Mouse (Mus musculus) kidney, adult 2 months (tissue): ENCODE results near the gene Gramd1b. TPM values are rescaled to one million over a fixed set of nuclear protein-coding genes. Genes with fewer than 3 reads are reported as not detected.

Source experiments
- DNase-seq: peaks from one replicate; pipeline ENCODE4 v3.0.0; 2021
- H3K27ac ChIP-seq: fragments of 200-500 bp; 2 replicates; pipeline ENCODE4 v1.5.1; 2012; ENCODE audit warnings: low read depth, low read length, control low read depth, inconsistent platforms; ENCODE audit not compliant: insufficient read depth
- H3K27me3 ChIP-seq: fragments of 200-500 bp; replicated peaks from 2 replicates; pipeline ENCODE4 v1.6.1; 2012; ENCODE audit warnings: mild to moderate bottlenecking, moderate library complexity, low read length, inconsistent platforms; ENCODE audit not compliant: control insufficient read depth, insufficient read depth
- H3K36me3 ChIP-seq: fragments of 200-500 bp; 2 replicates; pipeline ENCODE4 v1.6.1; 2012; ENCODE audit warnings: mild to moderate bottlenecking, moderate library complexity, low read length, inconsistent platforms; ENCODE audit not compliant: control insufficient read depth, insufficient read depth
- H3K4me1 ChIP-seq: fragments of 200-500 bp; 2 replicates; pipeline ENCODE4 v1.6.1; 2011; ENCODE audit warnings: low read length; ENCODE audit not compliant: control insufficient read depth, insufficient read depth
- H3K4me3 ChIP-seq: fragments of 200-500 bp; 2 replicates; pipeline ENCODE4 v1.5.1; 2011; ENCODE audit warnings: mild to moderate bottlenecking, low read depth, low read length, control low read depth; ENCODE audit not compliant: insufficient read depth
- CTCF ChIP-seq: fragments of 200-500 bp; conservative IDR thresholded peaks from 2 replicates; pipeline ENCODE4 v1.5.1; 2011; ENCODE audit warnings: low read depth, mild to moderate bottlenecking, control low read depth, low read length, moderate library complexity, mixed read lengths; ENCODE audit not compliant: insufficient read depth, insufficient read length
- POLR2A ChIP-seq: fragments of 200-500 bp; IDR thresholded peaks from one replicate; pipeline ENCODE4 v1.6.1; 2011; ENCODE audit warnings: low read depth, low read length, control low read depth
- WGBS: fragments of 180-500 bp; shearing (Covaris S2); methylation state at CpG from one replicate; pipeline ENCODE4 v1.1.7; 2018; 5-methylcytosine and 5-hydroxymethylcytosine counted together
- polyA plus RNA-seq: library from polyadenylated mRNA; depleted of rRNA; stranded (reverse); fragments of >200 nt; gene quantifications from 2 replicates; pipeline ENCODE4 v1.2.3, GENCODE M21; 2012

The Gramd1b gene
- polyA plus RNA-seq, 1 experiment = 210 TPM

GRCm38 (mm10) chr9:40423427-40423867, 107.7 kb downstream of the Gramd1b start:
- Histone ChIP-seq H3K27me3 (no peaks in the 10 kb centered on the region), H3K27ac (no peak overlapping the region), H3K4me1 (peaks cover 12% of the 10 kb centered on the region), H3K4me3 (no peak overlapping the region), H3K36me3 (no peaks in the 10 kb centered on the region)
- TF ChIP-seq CTCF = no peak
- no peak for TF ChIP-seq POLR2A
- WGBS = 45% methylated on average over 6 of the region's 6 CpGs
- DNase-seq = peak; percentile 68

DNA sequence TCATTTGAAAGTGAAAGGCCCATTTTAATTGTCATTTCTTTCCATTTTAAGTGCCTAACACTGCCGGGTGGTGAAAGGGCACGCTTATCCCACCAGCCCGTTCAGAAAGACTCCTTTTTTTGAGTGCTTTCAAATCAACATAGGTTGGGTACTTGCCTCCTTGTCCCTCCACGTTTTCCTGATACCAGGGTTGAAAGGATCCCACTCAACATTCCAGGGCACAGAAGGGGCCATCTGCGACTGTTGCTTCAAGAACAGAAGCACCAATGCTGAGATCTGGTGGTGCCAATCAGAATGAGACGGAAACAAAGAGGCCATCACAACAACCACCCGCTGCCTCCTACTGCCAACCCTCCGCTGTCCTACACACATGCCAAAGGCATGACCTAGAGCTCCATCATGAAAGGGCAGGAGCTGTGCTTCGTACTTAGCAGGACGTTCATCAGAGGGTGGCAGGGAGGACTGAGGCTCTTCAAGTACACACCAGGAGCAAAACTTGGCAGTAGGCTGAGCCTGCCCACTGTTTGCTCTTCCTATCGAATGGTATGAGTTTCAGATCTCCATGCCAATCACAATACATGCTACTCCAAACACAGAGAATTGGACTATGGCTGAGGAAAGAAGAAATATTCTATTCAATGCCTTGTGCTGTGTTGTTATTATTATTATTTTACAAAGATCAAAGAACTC, 108.7 kb downstream of the Gramd1b start:
- DNase-seq = no peak
- Histone ChIP-seq H3K36me3 (no peaks in the 10 kb centered on the region), H3K27ac (no peak overlapping the region), H3K4me1 (peaks cover 12% of the 10 kb centered on the region), H3K27me3 (no peaks in the 10 kb centered on the region), H3K4me3 (no peak overlapping the region)
- 83% methylated on average over 11 of the region's 11 CpGs for whole genome bisulfite sequencing
- TF ChIP-seq POLR2A = no peak
- no peak for TF ChIP-seq CTCF

GRCm38 (mm10) chr9:40420652-40421335, 110.4 kb downstream of the Gramd1b start:
- peaks cover 6% of the 10 kb centered on the region for H3K4me1 ChIP-seq
- H3K27me3 ChIP-seq = no peaks in the 10 kb centered on the region
- no peaks in the 10 kb centered on the region for H3K36me3 ChIP-seq
- H3K27ac ChIP-seq = no peak overlapping the region
- DNase-seq = no peak
- WGBS = 63% methylated on average over 15 of the region's 15 CpGs
- no peak overlapping the region for H3K4me3 ChIP-seq
- no peak for TF ChIP-seq POLR2A
- no peak for TF ChIP-seq CTCF

- H3K27me3 ChIP-seq = no peaks in the 10 kb centered on the region
- DNase-seq = no peak
- TF ChIP-seq CTCF (no peak), POLR2A (no peak)
- no peak overlapping the region for H3K27ac ChIP-seq
- peaks cover 6% of the 10 kb centered on the region for H3K4me1 ChIP-seq
- no peak overlapping the region for H3K4me3 ChIP-seq
- WGBS = 80% methylated on average over 5 of the region's 5 CpGs
- no peaks in the 10 kb centered on the region for H3K36me3 ChIP-seq
Measured at GRCm38 (mm10) chr9:40418803-40419202, 112.4 kb downstream of the Gramd1b start.

- peak; percentile 43 for DNase-seq
- TF ChIP-seq POLR2A = no peak
- peak; percentile 54 for TF ChIP-seq CTCF
- Histone ChIP-seq H3K27me3 (no peaks in the 10 kb centered on the region), H3K36me3 (no peaks in the 10 kb centered on the region), H3K4me3 (no peak overlapping the region), H3K4me1 (no peaks in the 10 kb centered on the region), H3K27ac (no peak overlapping the region)
- WGBS = 64% methylated on average over 7 of the region's 7 CpGs
Measured at GRCm38 (mm10) chr9:40416150-40416549, 115.0 kb downstream of the Gramd1b start.

- H3K36me3 ChIP-seq = no peaks in the 10 kb centered on the region
- peak overlapping the region; percentile 58 for H3K4me3 ChIP-seq
- peak; percentile 87 for DNase-seq
- no peaks in the 10 kb centered on the region for H3K4me1 ChIP-seq
- no peaks in the 10 kb centered on the region for H3K27me3 ChIP-seq
- WGBS = 33% methylated on average over 18 of the region's 18 CpGs
- H3K27ac ChIP-seq = peak overlapping the region; percentile 33; the same call in 1 of the 2 replicates
- TF ChIP-seq CTCF = peak; percentile 37
- no peak for TF ChIP-seq POLR2A
Measured at GRCm38 (mm10) chr9:40414904-40415766, 116.0 kb downstream of the Gramd1b start.

DNA sequence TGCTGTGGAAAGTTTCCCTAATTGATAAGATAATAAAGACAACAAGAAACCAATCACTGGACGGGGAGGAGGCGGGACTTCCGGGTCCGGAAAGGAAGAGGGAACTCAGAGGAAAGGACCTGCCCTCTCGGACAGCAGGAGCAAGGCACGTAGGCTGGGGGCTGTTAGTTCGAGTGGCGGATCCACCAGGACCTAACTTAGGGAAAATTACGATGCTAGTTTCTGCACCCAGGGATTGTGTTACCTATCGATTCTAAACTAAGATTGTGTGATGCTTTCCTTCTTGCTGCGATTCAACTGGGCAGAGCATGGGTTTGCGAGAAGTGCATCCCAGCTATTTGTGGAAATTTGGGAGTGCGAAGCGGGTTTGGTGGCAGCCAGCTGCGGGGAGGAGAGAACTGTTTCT, 116.7 kb downstream of the Gramd1b start:
- DNase-seq = peak; percentile 76
- WGBS = 13% methylated on average over 15 of the region's 15 CpGs
- no peak for TF ChIP-seq CTCF
- TF ChIP-seq POLR2A = peak; percentile 32
- Histone ChIP-seq H3K4me1 (no peaks in the 10 kb centered on the region), H3K36me3 (no peaks in the 10 kb centered on the region), H3K4me3 (peak overlapping the region; percentile 58), H3K27me3 (no peaks in the 10 kb centered on the region), H3K27ac (peak overlapping the region; percentile 33; the same call in 1 of the 2 replicates)
